Mouse (Mus musculus) embryo, embryonic 9.5 days (tissue): ENCODE results near the gene Dio1.

Experiments
- DNase-seq: peaks from one replicate; pipeline ENCODE4 v3.0.0-alpha.2; 2017; ENCODE audit errors: extremely low spot score

Dio1 gene

DNA sequence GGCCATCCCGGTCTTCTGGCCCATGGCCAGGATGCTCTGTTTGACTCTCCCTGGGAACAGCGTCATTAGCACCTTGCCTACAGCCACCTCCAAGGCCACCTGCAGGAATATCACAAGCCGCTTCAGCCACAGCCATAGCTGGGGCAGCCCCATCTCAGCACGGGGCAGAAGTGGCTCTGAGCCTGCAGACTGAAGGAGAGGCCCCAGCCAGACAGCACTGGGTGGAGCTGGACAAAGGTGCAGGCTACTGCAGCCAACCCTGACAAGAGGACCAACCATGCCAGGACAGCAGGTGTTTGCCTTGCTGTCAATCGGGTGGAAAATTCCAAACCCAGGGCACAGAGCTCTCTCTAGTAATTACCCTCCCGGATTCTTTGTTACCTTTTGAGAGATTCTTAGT, at the start of gene Dio1:
Gene Dio1 (minus strand): TSS at position 204 of the 400 bp plus-strand sequence.
- no peak for DNase-seq

- DNase-seq, result peak; percentile 34
These were observed 47.6 kb upstream of the Dio1 start for GRCm38 (mm10) chr4:107354543-107354942.

GRCm38 (mm10) chr4:107354126-107354525, 47.2 kb upstream of the Dio1 start:
- DNase-seq, result no peak

DNA sequence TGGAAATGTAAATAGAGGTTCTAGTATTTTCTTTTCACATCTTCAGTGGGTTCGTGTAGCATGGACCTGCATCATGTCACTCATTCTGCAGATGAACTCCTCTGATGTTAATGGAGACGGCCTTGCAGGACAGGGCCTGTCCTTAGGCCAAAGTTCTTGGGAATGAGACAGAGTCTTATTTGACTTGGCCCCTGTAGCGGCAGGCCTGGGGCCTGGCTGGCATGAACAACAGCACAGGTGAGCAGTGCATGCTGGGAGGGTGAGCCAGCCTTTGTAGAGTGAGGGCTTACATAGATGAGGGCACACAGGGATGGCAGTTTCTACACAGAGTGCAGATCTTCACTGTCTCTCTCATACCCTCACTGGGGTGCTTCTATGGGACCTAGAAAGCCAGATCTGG, 46.6 kb upstream of the Dio1 start:
- DNase-seq, result no peak

GRCm38 (mm10) chr4:107351368-107351767, 44.4 kb upstream of the Dio1 start:
- no peak for DNase-seq

GRCm38 (mm10) chr4:107349311-107350008, 42.5 kb upstream of the Dio1 start:
- DNase-seq, result peak; percentile 34

GRCm38 (mm10) chr4:107348529-107349310, 41.8 kb upstream of the Dio1 start:
- DNase-seq, result no peak

DNA sequence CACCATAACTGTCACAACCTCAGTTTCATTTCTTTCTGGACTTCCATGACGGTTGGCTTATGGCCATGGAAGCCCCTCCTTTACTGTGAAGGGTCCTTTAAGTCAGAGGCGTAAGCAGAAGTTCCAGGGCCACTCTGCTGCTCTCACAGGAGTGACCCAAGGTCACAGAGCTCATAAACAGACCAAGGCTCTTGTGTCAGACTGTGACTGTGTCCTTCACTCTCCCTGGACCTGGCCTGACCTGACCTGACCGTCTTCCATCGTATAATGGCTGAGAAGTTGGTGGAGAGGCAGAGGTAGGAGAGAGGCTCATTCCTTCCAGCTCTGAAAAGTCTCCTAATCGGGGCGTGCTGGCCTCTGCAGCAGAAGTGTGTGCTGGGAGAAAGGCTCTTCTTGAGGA, 40.3 kb upstream of the Dio1 start:
- DNase-seq, result no peak

DNA sequence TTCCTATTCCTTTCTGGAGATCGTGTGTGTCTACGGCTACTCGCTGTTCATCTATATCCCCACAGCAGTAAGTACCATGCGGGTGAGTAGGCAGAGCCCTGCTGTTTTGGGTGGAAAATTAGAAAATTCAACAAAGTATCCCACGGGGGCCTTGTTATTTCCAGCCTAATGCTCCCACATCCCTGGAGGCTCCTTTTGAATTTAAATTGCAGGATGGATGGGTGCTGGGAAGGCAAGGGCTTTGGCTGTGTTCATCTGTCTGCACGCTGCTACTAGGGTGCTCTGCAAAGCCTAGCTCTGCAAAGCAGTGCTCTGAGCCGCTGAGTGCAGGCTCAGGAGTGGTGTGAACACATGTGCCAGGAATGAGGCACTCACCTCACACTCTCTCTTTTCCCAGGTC, 37.6 kb upstream of the Dio1 start:
- DNase-seq, result no peak

- no peak for DNase-seq
These were observed 34.4 kb upstream of the Dio1 start for GRCm38 (mm10) chr4:107341354-107341753.

DNA sequence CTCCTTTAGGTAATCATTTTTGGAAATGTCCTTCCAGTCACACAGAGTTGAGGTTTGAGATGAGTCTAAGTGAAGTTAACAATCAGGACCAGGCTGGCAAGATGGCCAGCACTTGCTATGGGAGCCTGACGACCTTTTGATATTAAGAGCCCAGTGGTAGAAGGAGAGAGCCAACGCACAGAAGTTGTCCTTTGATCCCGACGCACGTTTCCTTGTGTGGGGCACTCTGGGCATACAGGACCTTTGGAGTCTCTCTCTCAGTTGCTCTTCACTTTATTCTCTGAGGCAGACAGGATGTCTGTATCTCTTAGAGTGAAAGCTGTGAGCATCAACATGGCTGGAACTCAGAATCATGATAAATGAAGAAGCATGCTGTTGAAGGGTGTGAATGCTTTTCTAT, 30.5 kb upstream of the Dio1 start:
- no peak for DNase-seq

DNA sequence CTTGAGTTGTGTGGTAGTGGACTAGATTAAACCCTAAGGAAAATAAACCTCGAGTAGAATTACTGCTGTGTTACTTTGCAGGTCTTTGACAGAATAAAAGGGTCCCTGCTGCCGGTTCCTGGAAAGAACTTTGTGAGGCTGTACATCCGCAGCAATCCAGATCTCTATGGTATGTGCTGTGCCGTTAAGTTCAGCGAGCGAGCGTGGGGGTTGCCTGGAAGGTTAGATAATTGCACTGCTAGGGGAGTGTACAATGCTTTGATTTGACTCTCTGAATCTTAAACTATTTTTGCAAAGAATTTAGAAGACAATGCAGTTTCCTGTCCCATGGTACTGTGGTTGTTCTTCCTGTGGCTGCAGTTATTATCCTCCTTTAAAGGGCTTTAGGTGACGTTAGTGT, 29.4 kb upstream of the Dio1 start:
- DNase-seq, result no peak

DNA sequence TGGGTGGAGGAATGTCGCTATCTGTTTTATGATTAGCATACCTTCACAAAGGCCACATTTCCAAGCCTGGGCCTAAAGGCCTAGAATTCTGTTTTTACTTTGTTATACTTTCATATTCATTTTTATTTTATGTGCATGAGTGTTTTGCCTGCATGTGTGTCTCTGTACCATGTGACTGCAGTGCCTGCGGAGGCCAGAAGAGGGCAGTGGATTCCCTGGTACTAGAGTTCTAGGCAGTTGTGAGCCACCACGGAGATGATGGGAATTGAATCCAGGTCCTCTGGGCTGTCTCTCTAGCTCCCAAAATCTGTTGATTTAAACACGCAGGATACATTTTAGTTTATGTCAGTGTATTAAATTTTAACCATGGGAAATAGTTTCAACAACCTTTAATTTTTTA, 26.5 kb upstream of the Dio1 start:
- no peak for DNase-seq

GRCm38 (mm10) chr4:107328530-107328929, 21.6 kb upstream of the Dio1 start:
- DNase-seq, result no peak

DNA sequence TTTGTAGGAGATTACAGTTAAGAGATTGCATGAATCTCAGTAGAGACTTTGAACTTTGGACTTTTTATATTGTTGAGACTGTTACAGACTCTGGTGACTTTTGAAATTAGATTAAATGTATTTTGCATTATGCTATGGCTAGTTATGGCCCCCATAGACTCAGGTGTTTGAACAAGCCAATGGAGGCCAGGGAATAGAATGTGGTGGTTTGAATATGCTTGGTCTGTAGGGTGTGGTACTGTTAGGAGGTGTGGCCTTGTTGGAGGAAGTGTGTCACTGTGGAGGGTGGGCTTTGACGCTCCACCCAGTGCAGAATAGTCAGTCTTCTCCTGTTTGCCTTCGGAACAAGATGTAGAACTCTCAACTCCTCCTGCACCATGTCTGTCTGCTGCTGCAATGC, 16.1 kb upstream of the Dio1 start:
- DNase-seq, result no peak

GRCm38 (mm10) chr4:107321041-107321440, 14.1 kb upstream of the Dio1 start:
- no peak for DNase-seq

GRCm38 (mm10) chr4:107318646-107319045, 11.7 kb upstream of the Dio1 start:
- DNase-seq, result no peak

DNA sequence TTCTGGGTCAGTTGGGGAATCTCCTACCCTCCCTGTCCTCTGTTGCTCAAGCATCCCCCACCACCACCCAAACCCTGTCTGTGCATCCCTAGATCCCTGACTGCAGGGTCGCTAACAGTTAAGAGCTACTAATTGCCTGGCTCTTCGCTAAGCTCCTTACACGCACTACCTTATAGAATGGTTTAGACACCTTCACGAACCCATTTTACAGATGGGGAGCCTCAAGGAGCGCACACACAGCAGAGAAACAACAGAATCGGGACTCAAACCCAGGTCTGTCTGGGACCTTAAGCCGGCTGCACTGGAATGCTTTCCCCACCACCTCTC, 7.5 kb upstream of the Dio1 start:
- no peak for DNase-seq

GRCm38 (mm10) chr4:107313690-107314478, 6.9 kb upstream of the Dio1 start, which contains the start of gene Yipf1:
Yipf1 (plus strand) TSS chr4:107314363.
- peak; percentile 87 for DNase-seq

- no peak for DNase-seq
These were observed 3.4 kb downstream of the Dio1 start for GRCm38 (mm10) chr4:107303531-107303930.

- DNase-seq, result no peak
These were observed 4.1 kb downstream of the Dio1 start for GRCm38 (mm10) chr4:107302832-107303231.

- DNase-seq, result no peak
These were observed 4.7 kb downstream of the Dio1 start for GRCm38 (mm10) chr4:107302221-107302620.
